Comparison of ENCODE assay signal across 1 mouse cellular context in genomic region chr5:146948508-146949088, GRCm38 (mm10).
TF ChIP-seq lines count a peak whose summit lies in the region.

Gene Gtf3a, plus strand, starts transcription at chr5:146948657.

TF ChIP-seq in MEL, 35 proteins besides CTCF, POLR2A, EP300 and RAD21 (continued from another document):
- TF ChIP-seq HCFC1 (IDR thresholded peaks at IDR 0.05; ENCODE audit: low read depth, low read length), result peak; percentile 69; the same call in 1 of the 2 replicates
- no peak for TF ChIP-seq TAL1 (IDR thresholded peaks at IDR 0.05; ENCODE audit: low read length)
- TF ChIP-seq ZKSCAN1 (IDR thresholded peaks at IDR 0.05; ENCODE audit: low read depth, low read length), result no peak
- no peak for TF ChIP-seq CHD2 (IDR thresholded peaks at IDR 0.05; ENCODE audit: low read length)
- peak; percentile 82 for TF ChIP-seq MYC (IDR thresholded peaks at IDR 0.05; ENCODE audit: low read depth, low read length)
